Mouse (Mus musculus) embryonic facial prominence, embryonic 10.5 days (tissue): ENCODE measurements around the gene Dock8. TPM values are rescaled to one million over a fixed set of nuclear protein-coding genes. Genes with fewer than 3 reads are reported as not detected.

Experiments used
- DNase-seq: peaks from one replicate; pipeline ENCODE4 v3.0.0-alpha.2; 2017; ENCODE audit warnings: low spot score
- H3K27ac ChIP-seq: fragments of 300-500 bp; sonication (generic); replicated peaks from 2 replicates; pipeline ENCODE4 v1.5.1; 2016; ENCODE audit warnings: mild to moderate bottlenecking
- H3K27me3 ChIP-seq: fragments of 300-500 bp; sonication (generic); replicated peaks from 2 replicates; pipeline ENCODE4 v1.6.1; 2016; ENCODE audit warnings: low read depth, mild to moderate bottlenecking; ENCODE audit not compliant: poor library complexity, severe bottlenecking
- H3K36me3 ChIP-seq: fragments of 300-500 bp; sonication (generic); replicated peaks from 2 replicates; pipeline ENCODE4 v1.6.1; 2016; ENCODE audit warnings: mild to moderate bottlenecking, moderate library complexity
- H3K4me1 ChIP-seq: fragments of 300-500 bp; sonication (generic); 2 replicates; pipeline ENCODE4 v1.6.1; 2016
- H3K4me3 ChIP-seq: fragments of 300-500 bp; sonication (generic); 2 replicates; pipeline ENCODE4 v1.5.1; 2016; ENCODE audit warnings: mild to moderate bottlenecking, moderate library complexity
- H3K9me3 ChIP-seq: fragments of 300-500 bp; sonication (generic); 2 replicates; pipeline ENCODE4 v1.6.1; 2016; ENCODE audit warnings: mild to moderate bottlenecking
- WGBS: fragments of 180-500 bp; shearing (Covaris S2); methylation state at CpG from one replicate; pipeline ENCODE4 v1.1.7; 2016; 5-methylcytosine and 5-hydroxymethylcytosine counted together
- polyA plus RNA-seq: library from polyadenylated mRNA; unstranded; fragments of >200 nt; fragmentation: Nextera tagmentation; extraction: Ambion mirVana; gene quantifications from 2 replicates; pipeline ENCODE4 v1.2.1, GENCODE M21; 2016

The Dock8 gene
- 1.3 and 2.3 TPM in 2 replicates for polyA plus RNA-seq

DNA sequence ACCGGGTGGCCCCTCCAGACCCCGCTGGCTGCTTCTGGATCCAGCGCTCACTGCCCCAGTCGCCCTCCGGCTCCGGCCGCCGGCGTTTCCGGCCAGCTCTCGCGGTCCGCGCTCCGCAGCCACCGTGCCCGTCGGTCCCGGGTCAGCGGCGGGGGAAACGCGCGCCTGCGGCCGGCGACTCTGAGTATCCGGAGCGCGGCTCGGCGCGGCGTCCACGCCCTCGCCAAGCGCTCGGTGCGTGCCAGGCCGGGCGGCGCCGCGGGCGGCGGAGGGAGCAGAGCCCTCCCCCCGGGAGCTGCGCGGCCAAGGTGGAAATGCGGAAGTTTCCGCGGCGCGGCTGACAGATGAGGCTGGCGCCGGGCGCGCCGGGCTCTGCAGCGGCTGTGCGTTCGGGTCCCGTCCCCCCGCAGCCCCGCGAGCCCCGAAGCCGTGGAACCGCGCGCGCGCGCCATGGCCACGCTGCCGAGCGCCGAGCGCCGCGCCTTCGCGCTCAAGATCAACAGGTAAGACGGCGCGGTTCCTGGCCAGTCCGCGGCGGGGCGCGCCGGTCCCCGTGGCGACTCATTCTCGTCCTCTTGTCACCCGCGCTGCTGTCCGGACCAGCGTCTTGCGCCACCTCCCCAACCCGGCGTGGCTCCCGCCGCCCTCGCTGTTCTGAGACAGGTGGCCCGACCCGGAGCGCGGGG is at the start of gene Dock8:
TSS of gene Dock8 (plus strand) at position 334 of the 686 bp plus-strand sequence.
- Histone ChIP-seq H3K9me3 (no peaks in the 10 kb centered on the region), H3K36me3 (no peaks in the 10 kb centered on the region), H3K27me3 (peaks cover 72% of the 10 kb centered on the region), H3K4me1 (peaks cover 14% of the 10 kb centered on the region), H3K4me3 (peak within 1 kb of the TSS; percentile 82), H3K27ac (peak within 1 kb of the TSS; percentile 72)
- under 1% methylated on average over 109 of the region's 109 CpGs for WGBS
- DNase-seq, result peak; percentile 73

GRCm38 (mm10) chr19:24958531-24958930 is 40.8 kb upstream of the Dock8 start:
- H3K27ac ChIP-seq, result no peak overlapping the region
- no peaks in the 10 kb centered on the region for H3K27me3 ChIP-seq
- DNase-seq, result no peak
- H3K9me3 ChIP-seq, result no peaks in the 10 kb centered on the region
- H3K4me3 ChIP-seq, result no peak overlapping the region
- H3K4me1 ChIP-seq, result peaks cover 12% of the 10 kb centered on the region
- 41% methylated on average over 3 of the region's 3 CpGs for WGBS
- peaks cover 37% of the 10 kb centered on the region for H3K36me3 ChIP-seq

GRCm38 (mm10) chr19:24961172-24961962 is 38.0 kb upstream of the Dock8 start, which contains the start of gene Cbwd1:
Gene Cbwd1, minus strand, starts transcription at chr19:24961610.
- no peaks in the 10 kb centered on the region for H3K27me3 ChIP-seq
- peak within 1 kb of the TSS; percentile 79 for H3K4me3 ChIP-seq
- H3K9me3 ChIP-seq, result no peaks in the 10 kb centered on the region
- under 1% methylated on average over 36 of the region's 36 CpGs for WGBS
- peaks cover 11% of the 10 kb centered on the region for H3K36me3 ChIP-seq
- DNase-seq, result peak; percentile 99
- H3K4me1 ChIP-seq, result peaks cover 12% of the 10 kb centered on the region
- peak within 1 kb of the TSS; percentile 81 for H3K27ac ChIP-seq

GRCm38 (mm10) chr19:24966203-24966602 is 33.1 kb upstream of the Dock8 start:
- H3K27me3 ChIP-seq, result no peaks in the 10 kb centered on the region
- DNase-seq, result no peak
- H3K9me3 ChIP-seq, result no peaks in the 10 kb centered on the region
- H3K36me3 ChIP-seq, result no peaks in the 10 kb centered on the region
- no peak overlapping the region for H3K27ac ChIP-seq
- no peaks in the 10 kb centered on the region for H3K4me1 ChIP-seq
- H3K4me3 ChIP-seq, result no peak overlapping the region
- 84% methylated on average over 2 of the region's 2 CpGs for WGBS

GRCm38 (mm10) chr19:24966941-24967340 is 32.4 kb upstream of the Dock8 start:
- 88% methylated on average over 2 of the region's 2 CpGs for WGBS
- H3K27me3 ChIP-seq, result no peaks in the 10 kb centered on the region
- DNase-seq, result no peak
- no peak overlapping the region for H3K4me3 ChIP-seq
- H3K4me1 ChIP-seq, result no peaks in the 10 kb centered on the region
- H3K27ac ChIP-seq, result no peak overlapping the region
- H3K9me3 ChIP-seq, result no peaks in the 10 kb centered on the region
- no peaks in the 10 kb centered on the region for H3K36me3 ChIP-seq

GRCm38 (mm10) chr19:24971307-24971706 is 28.0 kb upstream of the Dock8 start:
- Histone ChIP-seq H3K27me3 (no peaks in the 10 kb centered on the region), H3K4me3 (no peak overlapping the region), H3K27ac (no peak overlapping the region), H3K4me1 (no peaks in the 10 kb centered on the region), H3K9me3 (no peaks in the 10 kb centered on the region), H3K36me3 (no peaks in the 10 kb centered on the region)
- WGBS, result 86% methylated on average over 7 of the region's 7 CpGs
- DNase-seq, result no peak

- Histone ChIP-seq H3K36me3 (no peaks in the 10 kb centered on the region), H3K27ac (no peak overlapping the region), H3K4me1 (no peaks in the 10 kb centered on the region), H3K4me3 (no peak overlapping the region), H3K27me3 (no peaks in the 10 kb centered on the region), H3K9me3 (no peaks in the 10 kb centered on the region)
- DNase-seq, result no peak
- 84% methylated on average over 3 of the region's 3 CpGs for WGBS
Observed at GRCm38 (mm10) chr19:24972701-24973390, 26.5 kb upstream of the Dock8 start.

- Histone ChIP-seq H3K27me3 (no peaks in the 10 kb centered on the region), H3K27ac (no peak overlapping the region), H3K36me3 (no peaks in the 10 kb centered on the region), H3K4me1 (no peaks in the 10 kb centered on the region), H3K4me3 (no peak overlapping the region), H3K9me3 (no peaks in the 10 kb centered on the region)
- DNase-seq, result no peak
- WGBS, result 77% methylated on average over 11 of the region's 11 CpGs
Observed at GRCm38 (mm10) chr19:24977991-24978390, 21.3 kb upstream of the Dock8 start.

DNA sequence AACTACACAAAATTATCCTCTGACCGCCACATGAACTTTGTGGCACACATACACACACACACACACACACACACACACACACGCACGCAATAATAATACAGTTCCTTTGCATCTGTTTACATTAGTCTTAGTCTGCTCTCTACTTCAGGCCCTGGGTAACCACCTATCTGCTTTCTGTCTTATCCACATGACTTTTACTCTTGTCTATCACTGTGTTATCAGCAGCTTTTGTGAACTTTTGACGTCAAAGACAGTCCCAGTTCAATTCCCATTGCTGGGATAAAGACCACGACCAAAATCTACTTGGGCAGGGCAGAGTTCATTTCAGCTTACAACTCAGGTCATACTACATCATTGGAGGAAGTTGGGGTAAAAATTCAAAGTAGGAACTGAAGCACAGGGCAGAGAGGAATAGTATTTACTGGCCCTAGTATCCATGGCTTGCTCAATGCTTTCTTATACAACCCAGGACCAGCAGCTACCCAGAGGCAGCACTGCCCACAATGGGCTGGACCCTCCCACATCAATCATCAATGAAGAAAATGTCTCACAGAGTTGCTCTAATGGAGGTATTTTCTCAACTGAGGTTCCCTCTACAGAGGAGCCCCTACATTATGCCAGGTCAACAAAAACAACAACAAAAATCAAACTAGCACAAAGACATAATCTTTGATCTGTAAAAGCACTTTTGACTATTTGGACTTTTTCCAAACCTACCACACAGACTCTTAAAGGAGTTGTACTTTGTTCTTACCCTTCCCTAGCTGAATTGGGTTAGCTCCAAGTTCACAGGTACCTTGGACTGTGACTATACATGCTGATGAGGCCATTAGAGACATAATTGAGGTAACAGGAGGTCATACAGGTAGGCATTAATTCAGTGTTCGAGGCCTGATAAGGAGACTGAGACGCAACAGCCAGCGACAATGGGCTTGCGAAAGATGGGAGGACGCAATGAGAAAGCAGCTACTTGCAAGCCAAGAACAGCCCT is 20.2 kb upstream of the Dock8 start:
- Histone ChIP-seq H3K4me1 (no peaks in the 10 kb centered on the region), H3K9me3 (no peaks in the 10 kb centered on the region), H3K27ac (no peak overlapping the region), H3K36me3 (no peaks in the 10 kb centered on the region), H3K4me3 (no peak overlapping the region), H3K27me3 (no peaks in the 10 kb centered on the region)
- WGBS, result 92% methylated on average over 10 of the region's 10 CpGs
- no peak for DNase-seq

DNA sequence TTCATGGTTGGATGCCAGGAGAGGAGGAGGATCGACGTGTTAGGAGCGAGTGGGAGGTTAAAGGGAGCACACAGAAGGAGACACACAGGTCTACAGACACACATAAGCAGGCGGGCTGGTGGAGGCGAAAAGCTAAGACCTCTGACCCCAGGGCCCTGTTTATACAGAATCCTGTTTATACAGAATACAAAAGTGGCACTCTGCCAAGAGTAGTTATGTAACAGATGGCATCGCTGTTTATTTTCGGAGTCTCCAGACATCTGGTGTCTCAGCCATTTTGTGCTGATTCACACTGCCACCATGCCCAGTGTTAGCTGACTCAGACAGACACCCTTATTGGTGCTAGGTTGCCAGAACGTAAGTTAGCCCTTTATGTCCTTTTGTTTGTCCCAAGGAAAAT is 18.0 kb upstream of the Dock8 start:
- Histone ChIP-seq H3K27me3 (no peaks in the 10 kb centered on the region), H3K4me1 (no peaks in the 10 kb centered on the region), H3K9me3 (no peaks in the 10 kb centered on the region), H3K27ac (no peak overlapping the region), H3K36me3 (no peaks in the 10 kb centered on the region), H3K4me3 (no peak overlapping the region)
- no peak for DNase-seq
- 68% methylated on average over 8 of the region's 8 CpGs for WGBS

DNA sequence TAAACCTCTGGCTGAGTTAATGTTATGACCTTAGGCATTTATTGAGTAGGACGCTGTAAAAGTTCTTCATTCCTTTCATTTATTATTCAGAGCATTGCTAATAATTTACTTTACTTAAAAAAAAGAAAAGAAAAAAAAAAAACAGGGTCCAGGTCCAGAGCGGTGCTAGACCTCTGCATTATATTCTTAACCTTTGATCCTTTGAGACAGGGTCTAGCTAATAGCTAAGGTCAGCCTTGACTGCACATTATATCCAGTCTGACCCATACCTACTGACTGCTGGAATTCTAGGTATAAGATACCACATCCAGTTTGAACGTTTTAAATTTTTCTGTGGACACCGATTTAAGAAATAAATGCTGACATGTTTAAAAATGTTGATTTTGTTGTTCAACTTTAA is 16.3 kb upstream of the Dock8 start:
- WGBS, result 80% methylated on average over 4 of the region's 4 CpGs
- H3K4me1 ChIP-seq, result no peaks in the 10 kb centered on the region
- H3K27me3 ChIP-seq, result no peaks in the 10 kb centered on the region
- H3K36me3 ChIP-seq, result no peaks in the 10 kb centered on the region
- H3K27ac ChIP-seq, result no peak overlapping the region
- no peak overlapping the region for H3K4me3 ChIP-seq
- DNase-seq, result no peak
- no peaks in the 10 kb centered on the region for H3K9me3 ChIP-seq
